Mouse (Mus musculus) kidney, postnatal 0 days (tissue): Measurements from ENCODE around the gene Thoc2. TPM values are rescaled to one million over a fixed set of nuclear protein-coding genes. Genes with fewer than 3 reads are reported as not detected.

Experiments
- ATAC-seq: fragments of 200-750 bp; cut with Nextera tagmentation; replicated peaks from 2 replicates; pipeline ENCODE4 v1.8.0; 2017; ENCODE audit warnings: low read depth, moderate number of reproducible peaks, moderate TSS enrichment, moderate library complexity; ENCODE audit not compliant: low FRiP score
- DNase-seq: peaks from one replicate; pipeline ENCODE4 v3.0.0-alpha.2; 2016; ENCODE audit warnings: low spot score
- H3K27ac ChIP-seq: fragments of 300-500 bp; sonication (generic); 2 replicates; pipeline ENCODE4 v1.5.1; 2014; ENCODE audit warnings: mild to moderate bottlenecking
- H3K27me3 ChIP-seq: fragments of 300-500 bp; sonication (generic); 2 replicates; pipeline ENCODE4 v1.6.1; 2014; ENCODE audit warnings: low read length, mixed read lengths; ENCODE audit not compliant: insufficient read depth
- H3K36me3 ChIP-seq: fragments of 300-500 bp; sonication (generic); 2 replicates; pipeline ENCODE4 v1.6.1; 2014; ENCODE audit warnings: low read length, mixed read lengths; ENCODE audit not compliant: insufficient read depth
- H3K4me1 ChIP-seq: fragments of 300-500 bp; sonication (generic); replicated peaks from 2 replicates; pipeline ENCODE4 v1.6.1; 2014; ENCODE audit warnings: antibody characterized with exemption, low read length, mixed read lengths; ENCODE audit not compliant: insufficient read depth
- H3K4me2 ChIP-seq: fragments of 300-500 bp; sonication (generic); 2 replicates; pipeline ENCODE4 v1.6.1; 2014; ENCODE audit warnings: mild to moderate bottlenecking, low read length, moderate library complexity, mixed read lengths
- H3K4me3 ChIP-seq: fragments of 300-500 bp; sonication (generic); replicated peaks from 2 replicates; pipeline ENCODE4 v1.5.1; 2014; ENCODE audit warnings: low read depth, low read length
- H3K9ac ChIP-seq: fragments of 300-500 bp; sonication (generic); 2 replicates; pipeline ENCODE4 v1.6.1; 2014; ENCODE audit warnings: low read depth, low read length
- H3K9me3 ChIP-seq: fragments of 300-500 bp; sonication (generic); replicated peaks from 2 replicates; pipeline ENCODE4 v1.6.1; 2016; ENCODE audit warnings: low read length, inconsistent platforms, mixed read lengths
- CTCF ChIP-seq: IDR thresholded peaks from 2 replicates; pipeline ENCODE4 v1.5.1; 2016; ENCODE audit warnings: antibody characterized with exemption, low read depth, mild to moderate bottlenecking, moderate library complexity
- WGBS: fragments of 180-500 bp; shearing (Covaris S2); extraction: QIAGEN DNeasy Blood & Tissue Kit; methylation state at CpG from one replicate; pipeline ENCODE4 v1.1.7; 2014; 5-methylcytosine and 5-hydroxymethylcytosine counted together
- microRNA-seq: library from miRNA; unstranded; fragments of <30 nt; microRNA quantifications from one replicate; pipeline ENCODE4, GENCODE M21; 2016
- polyA plus RNA-seq: library from polyadenylated mRNA; unstranded; fragments of >200 nt; fragmentation: Nextera tagmentation; extraction: Ambion mirVana; gene quantifications from 2 replicates; pipeline ENCODE4 v1.2.1, GENCODE M21; 2015

Gene Thoc2
- polyA plus RNA-seq, 1 experiment from 2014 or later, result 70.8 TPM

GRCm38 (mm10) chrX:41837823-41838222 is 82.7 kb downstream of the Thoc2 start:
- H3K4me1 ChIP-seq, result no peaks in the 10 kb centered on the region
- no peaks in the 10 kb centered on the region for H3K36me3 ChIP-seq
- no peak overlapping the region for H3K27ac ChIP-seq
- H3K27me3 ChIP-seq, result no peaks in the 10 kb centered on the region
- H3K4me3 ChIP-seq, result no peak overlapping the region
- no peaks in the 10 kb centered on the region for H3K9me3 ChIP-seq
- DNase-seq (no peak), ATAC-seq (no peak)
- H3K9ac ChIP-seq, result no peak overlapping the region
- TF ChIP-seq CTCF, result no peak
- no peak overlapping the region for H3K4me2 ChIP-seq

GRCm38 (mm10) chrX:41805592-41805991 is 114.9 kb downstream of the Thoc2 start:
- H3K4me2 ChIP-seq, result no peak overlapping the region
- H3K9ac ChIP-seq, result no peak overlapping the region
- H3K27ac ChIP-seq, result no peak overlapping the region
- H3K9me3 ChIP-seq, result no peaks in the 10 kb centered on the region
- DNase-seq (no peak), ATAC-seq (no peak)
- no peaks in the 10 kb centered on the region for H3K4me1 ChIP-seq
- TF ChIP-seq CTCF, result no peak
- no peaks in the 10 kb centered on the region for H3K36me3 ChIP-seq
- H3K27me3 ChIP-seq, result no peaks in the 10 kb centered on the region
- H3K4me3 ChIP-seq, result no peak overlapping the region

- Histone ChIP-seq H3K27ac (no peak overlapping the region), H3K9me3 (no peaks in the 10 kb centered on the region), H3K27me3 (no peaks in the 10 kb centered on the region), H3K4me3 (no peak overlapping the region), H3K4me2 (no peak overlapping the region), H3K4me1 (no peaks in the 10 kb centered on the region), H3K9ac (no peak overlapping the region), H3K36me3 (no peaks in the 10 kb centered on the region)
- TF ChIP-seq CTCF, result no peak
- ATAC-seq (no peak), DNase-seq (no peak)
- 83% methylated on average over 6 of the region's 6 CpGs for WGBS
Observed at GRCm38 (mm10) chrX:41793303-41793702, 127.2 kb downstream of the Thoc2 start.

Small RNA genes lying within 50 kb of the gene (microRNA-seq; reads per million reads assigned to microRNA genes)
- gene Gm44490, result not detected

Other genes with a start within 250 kb of the Thoc2 start
- 15.6 and 15.9 TPM in 2 replicates for gene Xiap, start 139.0 kb upstream of the Thoc2 start, polyA plus RNA-seq
- 31.1 and 35.0 TPM in 2 replicates for gene Stag2, start 228.6 kb upstream of the Thoc2 start, polyA plus RNA-seq